Mouse (Mus musculus) olfactory bulb, adult 2 months (tissue): ENCODE data around the gene Picalm.

Source experiments
- CTCF ChIP-seq: fragments of 200-500 bp; IDR thresholded peaks from 2 replicates; pipeline ENCODE4 v1.5.1; 2012; ENCODE audit warnings: low read depth, mild to moderate bottlenecking, low read length, moderate library complexity; ENCODE audit not compliant: insufficient read depth
- POLR2A ChIP-seq: fragments of 200-500 bp; IDR thresholded peaks from 2 replicates; pipeline ENCODE4 v1.6.1; 2012; ENCODE audit warnings: mild to moderate bottlenecking, low read depth, low read length, moderate library complexity; ENCODE audit not compliant: insufficient read depth

DNA sequence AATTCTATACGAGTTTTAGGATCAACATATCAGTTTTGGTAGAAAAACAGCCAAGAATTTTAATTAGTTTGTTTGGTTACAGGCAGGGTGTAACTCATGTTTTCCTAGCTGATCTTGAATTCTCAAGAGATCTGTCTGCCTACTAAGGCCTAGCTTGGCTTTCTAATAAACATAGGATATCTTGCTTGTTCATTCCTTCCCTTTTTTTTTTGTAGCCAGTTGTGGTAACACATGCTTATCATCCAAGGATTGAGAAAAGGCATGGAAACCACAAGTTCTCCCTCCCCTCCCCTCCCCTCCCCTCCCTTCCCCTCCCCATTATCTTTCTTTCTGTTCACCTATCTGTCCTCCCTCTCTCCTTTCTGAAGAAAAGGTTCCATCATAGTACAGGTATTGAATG lies 36.0 kb downstream of the Picalm start:
- TF ChIP-seq POLR2A (no peak), CTCF (no peak)
